ENCODE assay signal across 20 mouse cellular contexts in genomic region chr16:5595359-5595758, GRCm38 (mm10).
DNase-seq lines count a peak whose midpoint lies in the region; TF ChIP-seq lines count a peak whose summit lies in the region.
"Had no signal": no experiment of that assay in that cellular context is flagged by ENCODE, and none has a peak within 500 bp of the region (broad histone marks: within the 10 kb centered on the region; RNA-seq: fewer than 3 reads in every experiment).

No protein-coding gene starts in this region.

- H3K4me3 ChIP-seq in thymus, adult 2 months (ENCODE audit: control insufficient read depth, insufficient read depth, low read length) = no peak overlapping the region
- H3K4me3 ChIP-seq: heart, adult 2 months; hindbrain, embryonic 13.5 days; liver, embryonic 13.5 days; midbrain, embryonic 12.5 days had no signal

- H3K4me1 ChIP-seq in thymus, adult 2 months (replicated peaks; ENCODE audit: control insufficient read depth, insufficient read depth, low read length) = no peaks in the 10 kb centered on the region
- H3K4me1 ChIP-seq: liver, embryonic 13.5 days; midbrain, embryonic 12.5 days had no signal

- no peak for TF ChIP-seq POLR2A in thymus, adult 2 months (IDR thresholded peaks at IDR 0.05; ENCODE audit: control insufficient read depth, extremely low read depth, insufficient read depth, low read length, poor library complexity)

- peak; percentile 12 to 20 for DNase-seq in cerebellum, postnatal 14 days
- DNase-seq in cerebellum, adult 11-12 months = no peak
- DNase-seq in layer of hippocampus, adult 18-20 months (ENCODE audit: low spot score in 2 of 2) = peak; percentile 45 to 75
- DNase-seq in layer of hippocampus, postnatal 25 days (ENCODE audit: extremely low spot score in 1 of 2, low spot score in 1 of 2) = no peak
- DNase-seq in Muller cell, postnatal 12 days (ENCODE audit: inconsistent ontology term) = peak; percentile 5
- peak; percentile 24 to 43 for DNase-seq in layer of hippocampus, adult 8-10 months (ENCODE audit: low spot score in 2 of 2)
- DNase-seq in thymus, adult 2 months = no peak
- DNase-seq in ovary, postnatal 36 days (ENCODE audit: low spot score) = no peak
- DNase-seq: adrenal gland, postnatal 25 days; cerebellum, adult 18-20 months; gastrocnemius, postnatal 36 days; heart, adult 2 months; kidney, adult 2 months; liver, embryonic 13.5 days; lung, adult 2 months; right cerebral cortex, postnatal 14 days; thymus, postnatal 14 days had no signal

- TF ChIP-seq CTCF in thymus, adult 2 months (IDR thresholded peaks at IDR 0.05; ENCODE audit: borderline replicate concordance, control insufficient read depth, extremely low read depth, insufficient read depth, low read length, poor library complexity) = no peak

- WGBS in thymus, adult 2 months = 79% methylated on average over 6 of the region's 6 CpGs

- H3K27me3 ChIP-seq in thymus, adult 2 months (ENCODE audit: control insufficient read depth, insufficient read depth, low read length) = no peaks in the 10 kb centered on the region
- H3K27me3 ChIP-seq: hindbrain, embryonic 13.5 days; liver, embryonic 13.5 days; midbrain, embryonic 12.5 days had no signal

- no peaks in the 10 kb centered on the region for H3K36me3 ChIP-seq in thymus, adult 2 months (ENCODE audit: control insufficient read depth, insufficient read depth, low read length)
- H3K36me3 ChIP-seq: hindbrain, embryonic 13.5 days; liver, embryonic 13.5 days; midbrain, embryonic 12.5 days had no signal

- H3K27ac ChIP-seq in thymus, adult 2 months (ENCODE audit: control insufficient read depth, insufficient read depth, low read length) = no peak overlapping the region
- H3K27ac ChIP-seq: heart, adult 2 months; hindbrain, embryonic 13.5 days; kidney, postnatal 0 days; liver, embryonic 13.5 days; midbrain, embryonic 12.5 days had no signal

Comparison
In these comparisons a context has a peak if more than half of its experiments do, and no peak if none do; other contexts are left out.
1. DNase-seq: peak in cerebellum, postnatal 14 days (2 of 2), layer of hippocampus, adult 18-20 months (2 of 2), Muller cell, postnatal 12 days (single experiment) and layer of hippocampus, adult 8-10 months (2 of 2); none in cerebellum, adult 11-12 months (single experiment), layer of hippocampus, postnatal 25 days (0 of 2), thymus, adult 2 months (single experiment) and ovary, postnatal 36 days (single experiment).